Mouse (Mus musculus) right cerebral cortex, postnatal 14 days (tissue): Measurements from ENCODE around the gene Serpinb9f.
"Not testable (repeated sequence)": the region's sequence is repeated elsewhere in the genome, so short reads cannot be mapped to it uniquely, and the experiment has no call there.

Source experiments
- DNase-seq: peaks from one replicate; pipeline ENCODE4 v3.0.0; 2022

Gene Serpinb9f

GRCm38 (mm10) chr13:33323777-33324176, at the start of gene Serpinb9f:
Serpinb9f (plus strand) TSS chr13:33324077.
- DNase-seq, result not testable (repeated sequence)

- DNase-seq, result not testable (repeated sequence)
Observed at GRCm38 (mm10) chr13:33308631-33309030, 15.2 kb upstream of the Serpinb9f start.

DNA sequence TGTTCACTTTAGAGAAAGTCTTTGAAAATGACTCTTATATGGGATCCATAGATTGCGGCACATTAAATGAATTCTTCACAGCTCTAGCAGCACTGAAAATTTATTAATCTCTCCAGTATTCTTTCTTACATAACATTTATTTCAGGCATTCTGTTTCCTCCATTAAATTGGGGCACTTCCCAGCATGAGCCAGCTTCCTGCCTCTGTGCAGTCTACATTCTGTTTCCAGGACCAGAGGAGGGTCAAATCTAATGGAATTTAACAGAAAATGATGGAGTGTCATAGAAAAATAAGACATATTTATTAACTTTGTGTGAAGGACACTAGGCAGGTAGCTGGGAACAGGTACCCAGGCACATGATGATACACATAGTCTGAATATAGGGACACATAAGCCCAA, 32.8 kb downstream of the Serpinb9f start:
- DNase-seq, result not testable (repeated sequence)
